Mouse (Mus musculus): ENCODE measurements around the gene Rbm20. TPM values are rescaled to one million over a fixed set of nuclear protein-coding genes. Genes with fewer than 3 reads are reported as not detected.

Gene Rbm20
- polyA plus RNA-seq, 1 experiment from 2014 or later, result 1.4 TPM

Other genes with a start within 250 kb of the Rbm20 start
- gene Dusp5, start 148.2 kb upstream of the Rbm20 start, polyA plus RNA-seq (2015; fragmentation: Nextera tagmentation; extraction: Ambion mirVana), result 0.68 and 1.2 TPM in 2 replicates
- 316 and 335 TPM in 2 replicates for gene Nutf2-ps1, start 88.2 kb upstream of the Rbm20 start, polyA plus RNA-seq (2015; fragmentation: Nextera tagmentation; extraction: Ambion mirVana)
- 76.0 and 80.0 TPM in 2 replicates for gene Smc3, start 76.9 kb upstream of the Rbm20 start, polyA plus RNA-seq (2015; fragmentation: Nextera tagmentation; extraction: Ambion mirVana)
- 84.7 and 85.6 TPM in 2 replicates for gene Pdcd4, start 214.9 kb downstream of the Rbm20 start, polyA plus RNA-seq (2015; fragmentation: Nextera tagmentation; extraction: Ambion mirVana)

Measured in midbrain, embryonic 13.5 days (tissue).